Mouse (Mus musculus): ENCODE data around the gene Atp1b2.

Gene Atp1b2

DNA sequence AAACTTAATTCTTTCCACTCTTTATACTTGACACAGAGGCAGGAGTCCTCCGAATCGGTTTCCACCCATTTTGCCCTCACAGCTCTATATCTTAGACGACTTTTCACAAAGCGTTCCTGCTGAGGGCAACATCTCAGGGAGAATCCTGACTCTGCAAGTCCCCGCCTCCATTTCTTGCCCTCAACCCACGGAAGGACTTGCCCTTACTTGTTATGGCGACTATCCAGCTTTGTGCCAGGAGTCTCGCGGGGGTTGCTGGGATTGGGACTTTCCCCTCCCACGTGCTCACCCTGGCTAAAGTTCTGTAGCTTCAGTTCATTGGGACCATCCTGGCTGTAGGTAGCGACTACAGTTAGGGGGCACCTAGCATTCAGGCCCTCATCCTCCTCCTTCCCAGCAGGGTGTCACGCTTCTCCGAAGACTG, 25.6 kb downstream of the Atp1b2 start, which contains the start of the genes Wrap53 and Trp53:
TSS of gene Wrap53 (minus strand) at position 165 of the 424 bp plus-strand sequence.
TSS of gene Trp53 (plus strand) at position 269 of the 424 bp plus-strand sequence.
- DNase-seq (ENCODE audit: low read depth) = peak; percentile 87

GRCm38 (mm10) chr11:69579128-69580017, 26.4 kb downstream of the Atp1b2 start:
- peak; percentile 98 for DNase-seq (ENCODE audit: low read depth)

DNA sequence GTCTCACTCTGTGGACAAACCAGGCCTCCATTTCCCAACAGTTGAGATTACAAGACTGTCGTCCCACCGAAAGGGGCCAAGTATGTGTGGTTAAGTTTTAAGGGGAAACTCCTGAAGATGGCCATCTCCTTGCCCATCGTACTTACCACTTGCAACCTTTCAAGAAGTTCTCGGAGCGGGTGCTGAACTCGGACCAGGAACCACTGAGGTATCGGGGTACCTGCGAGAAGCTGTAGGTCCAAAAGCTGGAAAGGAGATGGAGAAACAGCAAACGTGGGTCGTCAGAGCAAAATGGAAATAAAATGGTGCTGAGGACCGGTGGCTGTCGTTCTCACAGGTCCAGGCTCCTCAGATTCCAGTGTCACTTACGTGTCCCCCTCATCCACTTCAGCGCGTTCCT, 27.4 kb downstream of the Atp1b2 start:
- no peak for DNase-seq (ENCODE audit: low read depth)

GRCm38 (mm10) chr11:69576307-69576706, 29.4 kb downstream of the Atp1b2 start:
- DNase-seq (ENCODE audit: low read depth) = no peak

DNA sequence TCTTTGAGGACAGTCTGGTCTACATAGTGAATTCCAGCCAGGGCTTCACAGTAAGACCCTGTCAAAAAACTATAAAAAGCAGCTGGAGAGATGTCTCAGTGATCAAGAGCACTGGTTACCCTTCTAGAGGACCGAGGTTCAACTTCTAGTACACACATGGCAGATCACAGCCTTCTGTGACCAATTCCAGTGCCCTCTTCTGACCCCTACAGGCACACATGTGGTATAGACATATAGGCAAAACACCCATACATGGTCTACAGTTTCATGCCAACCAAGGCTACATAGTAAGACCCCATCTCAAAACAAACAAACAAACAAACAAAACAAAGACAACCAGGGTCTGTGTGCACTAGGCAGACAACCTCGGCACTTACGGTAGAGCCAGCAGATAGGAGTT, 30.5 kb downstream of the Atp1b2 start:
- DNase-seq (ENCODE audit: low read depth) = no peak

DNA sequence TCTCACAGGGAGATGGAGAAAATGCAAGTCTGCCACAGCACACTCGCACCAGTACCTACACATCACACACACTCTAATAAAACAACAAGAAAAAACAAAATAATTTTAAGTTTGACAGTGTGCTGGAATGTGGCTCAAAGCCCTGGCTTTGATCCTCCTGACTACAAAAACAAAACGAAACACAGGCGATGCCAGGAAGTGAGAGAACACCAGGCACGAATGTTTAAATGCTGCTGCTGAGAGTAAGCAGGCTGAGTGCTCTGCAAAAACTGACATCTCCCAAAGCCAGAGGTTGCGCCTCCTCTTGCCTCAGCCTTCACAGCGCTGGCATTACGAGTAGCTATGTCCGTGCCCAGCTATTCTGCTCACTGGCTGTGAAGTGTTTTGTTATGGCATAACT, 40.6 kb downstream of the Atp1b2 start:
- no peak for DNase-seq (ENCODE audit: low read depth)

GRCm38 (mm10) chr11:69564391-69564790, 41.4 kb downstream of the Atp1b2 start:
- DNase-seq (ENCODE audit: low read depth) = no peak

GRCm38 (mm10) chr11:69563373-69563772, 42.4 kb downstream of the Atp1b2 start:
- DNase-seq (ENCODE audit: low read depth) = no peak

- no peak for DNase-seq (ENCODE audit: low read depth)
Measured at GRCm38 (mm10) chr11:69560896-69561854, 44.6 kb downstream of the Atp1b2 start.

DNA sequence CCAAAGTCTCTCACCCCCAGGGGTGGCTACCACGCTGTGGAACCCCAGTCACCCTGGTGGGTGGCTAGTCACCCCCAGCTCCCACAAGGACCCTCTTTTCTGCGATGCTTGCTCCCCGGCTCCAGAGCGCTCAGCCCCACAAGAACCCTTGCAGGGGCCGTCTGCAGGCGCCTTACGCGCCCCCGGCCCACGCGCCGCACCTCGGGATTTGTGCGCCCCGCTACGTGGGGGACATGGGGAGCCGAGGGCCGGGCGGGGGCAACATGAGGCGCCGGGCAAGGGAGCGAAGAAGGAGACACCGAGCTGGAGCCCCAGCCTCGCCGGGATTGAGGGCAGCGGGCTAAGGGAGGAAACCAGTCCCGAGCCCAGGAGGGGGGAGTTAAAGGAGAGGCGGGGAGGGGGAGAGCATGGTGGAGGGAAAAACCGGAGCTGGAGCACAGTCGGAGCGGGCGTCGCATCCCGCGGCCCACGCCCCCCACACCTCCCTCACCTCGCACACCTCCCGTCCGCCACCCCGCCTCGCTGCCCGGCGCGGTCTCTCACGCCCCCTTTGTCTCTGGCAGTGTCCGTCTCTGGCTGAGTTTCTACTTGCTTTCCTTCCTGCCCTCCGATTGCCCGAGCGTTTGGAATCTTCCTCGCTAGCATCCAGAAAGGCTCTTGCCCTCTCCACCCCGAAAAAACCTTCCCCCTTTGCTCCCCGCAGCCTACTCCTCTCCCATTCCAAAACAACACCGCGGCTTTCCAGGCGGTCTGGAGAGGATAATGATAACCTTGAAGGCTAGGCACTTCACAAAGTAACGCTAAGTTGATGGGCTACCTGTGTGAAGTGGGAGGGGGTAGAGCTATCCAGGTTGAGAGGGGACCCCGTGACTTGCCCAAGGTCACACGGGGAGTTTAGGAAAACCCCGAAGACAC, 45.6 kb downstream of the Atp1b2 start, which contains the start of gene Efnb3:
TSS of gene Efnb3 (minus strand) at position 355 of the 915 bp plus-strand sequence.
- DNase-seq (ENCODE audit: low read depth) = no peak

DNA sequence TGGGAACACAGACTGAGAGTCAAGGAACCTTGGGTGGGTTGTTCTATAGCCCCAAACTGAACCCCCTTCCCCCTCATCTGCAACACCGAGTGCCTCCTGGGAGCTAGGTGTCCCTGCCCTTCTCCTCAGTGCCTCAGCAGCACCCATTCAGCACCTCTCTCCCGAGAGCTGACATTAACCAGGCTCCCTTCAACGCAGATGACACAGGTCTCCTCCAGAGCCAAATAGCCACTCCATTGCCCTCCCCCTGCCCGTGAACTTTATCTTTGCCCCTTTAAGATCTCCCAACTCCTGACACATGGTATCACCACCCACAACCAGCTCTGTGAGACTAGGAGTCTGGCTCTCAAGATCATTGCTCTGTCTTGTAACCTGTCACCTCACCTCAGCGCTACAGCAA, 46.6 kb downstream of the Atp1b2 start:
- no peak for DNase-seq (ENCODE audit: low read depth)

DNA sequence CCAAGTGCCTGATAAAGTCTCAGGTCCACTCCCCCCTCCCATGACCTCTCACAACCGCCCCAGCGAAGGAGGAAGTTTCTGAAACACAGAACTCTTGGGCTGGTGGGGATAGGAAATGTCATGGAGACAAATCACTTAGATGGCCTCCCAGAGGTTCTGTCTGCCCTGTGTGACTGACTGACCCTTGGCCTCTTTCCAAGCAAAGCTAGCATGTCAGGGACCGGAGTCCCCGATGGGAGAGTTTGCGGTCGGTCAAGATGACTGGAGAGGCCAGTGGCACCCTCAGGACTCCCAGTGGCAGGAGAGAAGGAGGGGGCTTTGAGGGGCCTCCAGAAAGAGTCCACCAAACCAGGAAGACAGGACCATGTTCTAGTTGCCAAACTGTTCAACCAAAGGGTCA, 47.0 kb downstream of the Atp1b2 start:
- no peak for DNase-seq (ENCODE audit: low read depth)

- DNase-seq (ENCODE audit: low read depth) = no peak
Measured at GRCm38 (mm10) chr11:69557381-69557958, 48.3 kb downstream of the Atp1b2 start.

DNA sequence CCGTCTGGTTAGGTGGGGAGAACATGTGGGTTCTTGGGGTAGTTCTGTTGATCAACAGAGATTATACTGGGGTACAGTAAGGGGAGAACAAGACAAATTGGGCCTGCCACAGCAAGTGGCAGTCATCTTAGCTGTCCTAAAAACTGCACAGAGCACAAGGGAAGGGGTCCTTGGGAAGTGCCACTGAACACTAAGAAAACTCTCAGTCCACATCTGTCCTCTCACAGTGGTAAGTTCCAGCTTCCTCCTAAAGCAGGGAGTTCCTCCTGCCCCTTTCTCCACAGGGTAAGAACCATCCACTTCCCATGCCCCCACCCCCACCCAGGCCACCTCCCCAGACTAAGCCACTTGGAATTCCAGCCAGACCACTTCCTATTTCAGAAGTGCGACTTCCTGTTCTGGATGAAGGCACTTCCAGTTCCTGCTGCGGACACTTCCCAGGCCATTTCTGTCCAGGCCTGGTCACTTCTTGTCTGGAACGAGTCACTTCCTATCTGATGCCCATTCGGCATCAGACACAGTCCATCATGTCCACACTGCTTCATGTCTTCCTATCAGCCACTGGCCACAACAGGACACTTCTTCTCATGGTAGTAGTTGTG, 51.1 kb downstream of the Atp1b2 start:
- no peak for DNase-seq (ENCODE audit: low read depth)

- no peak for DNase-seq (ENCODE audit: low read depth)
Measured at GRCm38 (mm10) chr11:69553341-69553721, 52.4 kb downstream of the Atp1b2 start.

DNA sequence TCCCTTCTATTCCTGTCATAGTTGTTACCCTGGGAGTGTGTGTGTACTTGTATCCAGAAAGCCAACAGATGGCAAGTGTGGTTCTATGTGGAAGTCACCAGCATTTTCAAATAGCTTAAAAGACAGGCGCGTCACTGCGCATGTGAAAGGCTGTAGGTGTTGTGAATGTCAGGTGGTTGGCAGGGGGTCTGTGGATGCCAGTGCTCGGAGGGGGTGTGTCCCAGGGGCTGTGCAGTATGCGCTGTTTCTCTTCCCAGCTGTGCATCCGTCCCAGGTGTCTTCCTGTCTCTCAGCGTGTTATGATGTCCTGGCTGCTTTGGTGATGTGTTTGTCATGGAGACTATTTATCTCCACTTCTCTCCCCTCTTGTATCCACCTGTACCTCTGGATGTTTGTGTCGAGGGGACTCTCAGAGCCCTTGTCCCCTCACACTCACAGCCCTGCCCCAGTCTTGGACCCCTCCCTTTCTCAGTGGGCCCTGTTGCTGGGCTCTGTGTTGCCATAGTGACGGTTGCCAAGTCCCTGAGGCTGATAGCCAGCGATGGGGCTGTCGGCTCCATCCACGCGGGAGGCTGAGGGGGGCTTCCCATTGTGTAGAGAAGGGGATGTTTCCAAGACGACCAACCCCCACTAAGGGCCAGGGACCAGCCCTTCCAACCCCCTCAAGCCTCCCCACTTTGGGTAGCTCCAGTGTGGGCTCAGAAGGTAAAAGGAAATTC, 53.0 kb downstream of the Atp1b2 start:
- DNase-seq (ENCODE audit: low read depth) = no peak

- DNase-seq (ENCODE audit: low read depth) = no peak
Measured at GRCm38 (mm10) chr11:69551310-69551709, 54.4 kb downstream of the Atp1b2 start.
